Mouse (Mus musculus) ES-Bruce4 (cell line): Measurements from ENCODE around the gene Slit3.

Source experiments
- CTCF ChIP-seq: IDR thresholded peaks from one replicate; pipeline ENCODE4 v1.8.1; 2011; ENCODE audit warnings: low read depth, low read length
- EP300 ChIP-seq: IDR thresholded peaks from 2 replicates; pipeline ENCODE4 v1.6.1; 2011; ENCODE audit warnings: low read depth, low read length; ENCODE audit not compliant: insufficient read depth
- POLR2A ChIP-seq: IDR thresholded peaks from one replicate; pipeline ENCODE4 v1.8.1; 2011; ENCODE audit warnings: low read length; ENCODE audit not compliant: insufficient read depth

- TF ChIP-seq CTCF, result no peak
- TF ChIP-seq POLR2A, result no peak
- no peak for TF ChIP-seq EP300
Measured at GRCm38 (mm10) chr11:35674242-35674641, 553.2 kb downstream of the Slit3 start.
